Mouse (Mus musculus): ENCODE measurements around the gene Rad51d. TPM values are rescaled to one million over a fixed set of nuclear protein-coding genes. Genes with fewer than 3 reads are reported as not detected.
A peak's percentile ranks its signal among the peaks of the same experiment; 100 is the strongest.
"Not testable (repeated sequence)": the region's sequence is repeated elsewhere in the genome, so short reads cannot be mapped to it uniquely, and the experiment has no call there.

The Rad51d gene
- total and polyA plus RNA-seq, 2 experiments from 2014 or later: 8.9 to 9.7 TPM

DNA sequence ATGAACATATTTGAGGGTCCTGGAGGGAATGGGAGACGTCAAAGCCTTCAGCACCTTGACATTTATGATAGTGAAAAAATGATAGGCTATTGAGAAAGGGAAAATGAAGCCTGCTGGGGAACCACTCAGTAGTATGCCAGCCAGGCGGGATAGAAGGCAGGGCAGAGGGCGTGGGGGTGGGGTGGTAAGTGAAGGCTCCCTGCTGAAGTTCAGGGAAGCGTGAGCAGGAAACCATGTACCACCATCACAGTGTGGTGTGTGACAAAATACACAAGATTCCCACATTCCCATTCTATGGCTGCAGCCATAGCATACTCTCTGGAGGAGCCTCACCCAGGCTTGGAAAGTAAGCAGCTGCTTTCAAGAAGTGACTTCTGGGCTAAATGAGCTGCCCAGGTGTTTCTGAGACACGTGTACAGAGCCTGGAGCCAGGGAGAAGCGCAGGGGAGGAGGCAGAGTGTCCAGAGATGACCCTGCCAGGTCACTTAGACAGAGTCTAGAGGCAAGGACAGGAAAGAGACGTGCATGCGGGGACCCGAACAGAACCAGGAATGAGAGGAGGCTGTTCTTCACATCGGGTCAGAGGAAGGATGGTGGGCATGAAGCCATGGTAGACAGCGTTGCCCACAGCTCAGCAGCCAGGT is 45.5 kb downstream of the Rad51d start:
- H3K4me1 ChIP-seq (ENCODE audit: insufficient read depth, low read length): no peaks in the 10 kb centered on the region
- no peak overlapping the region for H3K9ac ChIP-seq (replicated peaks; ENCODE audit: low read length)
- no peak for ATAC-seq
- H3K9me3 ChIP-seq (ENCODE audit: low read length): no peaks in the 10 kb centered on the region
- DNase-seq (ENCODE audit: low spot score): no peak
- H3K36me3 ChIP-seq (ENCODE audit: insufficient read depth, low read length): no peaks in the 10 kb centered on the region
- H3K4me2 ChIP-seq (ENCODE audit: low read depth, low read length): 0 out of 2 replicates have a peak overlapping the region, but pooled peaks have one; percentile 47
- no peak for TF ChIP-seq CTCF (IDR thresholded peaks at IDR 0.05; ENCODE audit: low read depth)
- H3K27me3 ChIP-seq (ENCODE audit: insufficient read depth, low read length): no peaks in the 10 kb centered on the region
- no peak overlapping the region for H3K4me3 ChIP-seq (ENCODE audit: low read length)
- WGBS: 65% methylated on average over 11 of the region's 11 CpGs
- H3K27ac ChIP-seq: peak overlapping the region; percentile 48; the same call in 1 of the 2 replicates

DNA sequence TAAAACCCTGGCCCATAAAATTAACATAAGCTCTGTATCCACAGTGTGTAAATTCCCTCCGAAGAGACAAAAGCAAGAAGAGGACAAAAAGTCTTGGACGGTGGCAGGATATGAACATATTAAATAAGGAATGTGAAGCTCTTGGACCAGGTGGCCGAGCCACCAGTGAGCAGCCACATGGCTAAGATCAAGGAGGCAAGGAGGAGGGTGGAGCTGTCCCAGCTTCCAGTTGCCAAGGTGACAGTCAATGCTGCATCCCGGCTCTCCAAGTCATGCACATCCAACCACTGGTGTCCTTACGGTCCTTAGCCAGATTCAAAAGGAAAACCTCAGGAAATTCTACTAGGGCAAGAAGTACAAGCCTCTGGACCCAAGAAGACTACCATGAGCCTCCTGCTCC is 51.9 kb downstream of the Rad51d start:
- Histone ChIP-seq H3K4me3 (ENCODE audit: low read length) (no peak overlapping the region), H3K27me3 (ENCODE audit: insufficient read depth, low read length) (no peaks in the 10 kb centered on the region), H3K4me2 (ENCODE audit: low read depth, low read length) (no peak overlapping the region), H3K9me3 (ENCODE audit: low read length) (no peaks in the 10 kb centered on the region), H3K4me1 (ENCODE audit: insufficient read depth, low read length) (peaks cover 4% of the 10 kb centered on the region), H3K9ac (replicated peaks; ENCODE audit: low read length) (no peak overlapping the region), H3K27ac (no peak overlapping the region), H3K36me3 (ENCODE audit: insufficient read depth, low read length) (no peaks in the 10 kb centered on the region)
- DNase-seq (ENCODE audit: low spot score): no peak
- TF ChIP-seq CTCF (IDR thresholded peaks at IDR 0.05; ENCODE audit: low read depth): no peak
- no peak for ATAC-seq
- 32% methylated on average over 5 of the region's 5 CpGs for WGBS

GRCm38 (mm10) chr11:82837848-82838247 is 52.6 kb downstream of the Rad51d start:
- Histone ChIP-seq H3K27me3 (ENCODE audit: insufficient read depth, low read length) (no peaks in the 10 kb centered on the region), H3K27ac (no peak overlapping the region), H3K9me3 (ENCODE audit: low read length) (no peaks in the 10 kb centered on the region), H3K4me1 (ENCODE audit: insufficient read depth, low read length) (peaks cover 4% of the 10 kb centered on the region), H3K36me3 (ENCODE audit: insufficient read depth, low read length) (no peaks in the 10 kb centered on the region), H3K9ac (replicated peaks; ENCODE audit: low read length) (no peak overlapping the region), H3K4me3 (ENCODE audit: low read length) (no peak overlapping the region), H3K4me2 (ENCODE audit: low read depth, low read length) (no peak overlapping the region)
- 21% methylated on average over 7 of the region's 7 CpGs for WGBS
- no peak for ATAC-seq
- no peak for DNase-seq (ENCODE audit: low spot score)
- TF ChIP-seq CTCF (IDR thresholded peaks at IDR 0.05; ENCODE audit: low read depth): no peak

GRCm38 (mm10) chr11:82837192-82837591 is 53.2 kb downstream of the Rad51d start:
- no peak overlapping the region for H3K27ac ChIP-seq
- 44% methylated on average over 7 of the region's 7 CpGs for WGBS
- DNase-seq (ENCODE audit: low spot score) (no peak), ATAC-seq (no peak)
- no peaks in the 10 kb centered on the region for H3K36me3 ChIP-seq (ENCODE audit: insufficient read depth, low read length)
- H3K9me3 ChIP-seq (ENCODE audit: low read length): no peaks in the 10 kb centered on the region
- H3K4me1 ChIP-seq (ENCODE audit: insufficient read depth, low read length): peaks cover 4% of the 10 kb centered on the region
- no peak overlapping the region for H3K4me3 ChIP-seq (ENCODE audit: low read length)
- no peak for TF ChIP-seq CTCF (IDR thresholded peaks at IDR 0.05; ENCODE audit: low read depth)
- no peak overlapping the region for H3K9ac ChIP-seq (replicated peaks; ENCODE audit: low read length)
- H3K4me2 ChIP-seq (ENCODE audit: low read depth, low read length): no peak overlapping the region
- no peaks in the 10 kb centered on the region for H3K27me3 ChIP-seq (ENCODE audit: insufficient read depth, low read length)

DNA sequence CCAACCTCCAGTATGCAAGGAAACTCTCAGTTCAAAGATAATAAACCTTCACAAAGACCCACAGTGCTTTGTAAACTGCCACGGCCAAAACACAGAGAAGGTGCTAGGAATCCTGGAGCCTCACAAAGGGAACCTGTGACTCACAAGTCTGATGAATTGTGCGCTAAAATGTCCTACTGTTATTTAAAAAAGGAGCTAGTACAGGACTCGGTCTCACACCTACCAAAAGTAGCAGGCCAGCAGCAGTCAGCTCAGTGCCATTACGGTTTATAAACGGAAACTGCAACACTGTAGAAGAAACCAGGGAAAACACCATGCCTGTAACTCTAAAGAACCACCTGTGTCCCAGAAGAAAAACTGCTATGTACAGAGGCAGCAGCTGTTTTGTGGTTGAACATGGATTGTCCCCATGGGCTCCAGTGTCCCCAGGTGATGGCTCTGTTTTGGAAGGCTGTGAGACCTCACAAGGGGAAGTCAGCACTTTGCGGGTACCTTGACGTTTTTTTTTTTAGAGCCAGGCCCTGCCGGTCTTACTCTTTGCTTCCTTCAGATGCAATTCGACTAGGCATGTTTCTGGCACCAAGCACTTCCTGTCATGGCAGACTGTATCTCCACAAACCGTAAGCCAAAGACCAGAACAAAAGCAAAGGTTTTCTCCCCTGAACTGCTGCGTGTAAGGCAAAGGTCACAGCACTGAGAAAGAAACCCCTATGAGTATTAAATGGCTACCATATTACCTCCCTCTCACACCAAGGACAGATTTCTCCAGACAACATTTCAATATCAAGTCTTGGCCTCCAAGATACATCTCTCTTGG is 54.6 kb downstream of the Rad51d start:
- H3K4me2 ChIP-seq (ENCODE audit: low read depth, low read length): no peak overlapping the region
- DNase-seq (ENCODE audit: low spot score) (no peak), ATAC-seq (no peak)
- no peaks in the 10 kb centered on the region for H3K36me3 ChIP-seq (ENCODE audit: insufficient read depth, low read length)
- 76% methylated on average over 11 of the region's 11 CpGs for WGBS
- H3K9ac ChIP-seq (replicated peaks; ENCODE audit: low read length): no peak overlapping the region
- H3K9me3 ChIP-seq (ENCODE audit: low read length): no peaks in the 10 kb centered on the region
- H3K27ac ChIP-seq: no peak overlapping the region
- TF ChIP-seq CTCF (IDR thresholded peaks at IDR 0.05; ENCODE audit: low read depth): no peak
- H3K27me3 ChIP-seq (ENCODE audit: insufficient read depth, low read length): no peaks in the 10 kb centered on the region
- no peak overlapping the region for H3K4me3 ChIP-seq (ENCODE audit: low read length)
- peaks cover 7% of the 10 kb centered on the region for H3K4me1 ChIP-seq (ENCODE audit: insufficient read depth, low read length)

DNA sequence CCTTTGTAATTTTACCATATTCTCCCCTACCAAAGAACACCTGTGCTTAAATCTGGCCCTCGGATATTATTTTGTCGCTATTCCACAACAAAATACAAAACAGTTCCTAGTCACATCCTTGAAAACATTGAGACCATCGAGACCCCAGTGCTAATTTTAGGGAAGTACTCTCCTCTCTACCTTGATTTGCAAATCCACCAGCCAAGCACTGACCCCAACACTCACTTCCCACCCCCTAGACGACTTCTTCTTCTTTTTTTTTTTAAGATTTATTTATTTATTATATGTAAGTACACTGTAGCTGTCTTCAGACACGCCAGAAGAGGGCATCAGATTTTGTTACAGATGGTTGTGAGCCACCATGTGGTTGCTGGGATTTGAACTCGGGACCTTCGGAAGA is 56.1 kb downstream of the Rad51d start:
- H3K4me2 ChIP-seq (ENCODE audit: low read depth, low read length); H3K9ac ChIP-seq (replicated peaks; ENCODE audit: low read length); ATAC-seq; H3K27ac ChIP-seq; H3K27me3 ChIP-seq (ENCODE audit: insufficient read depth, low read length); H3K4me1 ChIP-seq (ENCODE audit: insufficient read depth, low read length); DNase-seq (ENCODE audit: low spot score); H3K9me3 ChIP-seq (ENCODE audit: low read length); H3K4me3 ChIP-seq (ENCODE audit: low read length); H3K36me3 ChIP-seq (ENCODE audit: insufficient read depth, low read length): not testable (repeated sequence)
- 93% methylated on average over 7 of the region's 7 CpGs for WGBS

DNA sequence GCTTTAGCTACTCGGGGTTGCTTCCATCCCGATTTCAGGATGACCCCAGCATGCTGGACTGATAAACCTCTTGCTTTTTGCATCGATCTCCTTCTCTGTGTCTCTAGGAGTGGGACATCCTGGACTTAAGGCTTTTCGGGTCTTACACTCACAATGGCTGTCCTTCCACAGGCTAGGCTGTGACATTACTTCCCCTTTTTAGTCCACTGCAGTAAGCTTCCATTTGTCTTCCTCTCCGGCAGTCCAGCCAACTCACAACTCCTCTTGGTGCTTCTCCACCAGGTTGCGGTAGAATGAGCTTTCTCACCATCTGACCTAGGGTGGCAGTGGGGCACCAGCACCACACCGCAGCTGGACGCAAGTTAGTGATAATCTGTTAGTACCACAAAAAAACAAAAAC is 56.5 kb downstream of the Rad51d start:
- H3K27ac ChIP-seq: no peak overlapping the region
- no peak for ATAC-seq
- no peak overlapping the region for H3K4me3 ChIP-seq (ENCODE audit: low read length)
- H3K36me3 ChIP-seq (ENCODE audit: insufficient read depth, low read length): no peaks in the 10 kb centered on the region
- no peaks in the 10 kb centered on the region for H3K27me3 ChIP-seq (ENCODE audit: insufficient read depth, low read length)
- no peak for DNase-seq (ENCODE audit: low spot score)
- no peak overlapping the region for H3K9ac ChIP-seq (replicated peaks; ENCODE audit: low read length)
- H3K9me3 ChIP-seq (ENCODE audit: low read length): no peaks in the 10 kb centered on the region
- TF ChIP-seq CTCF (IDR thresholded peaks at IDR 0.05; ENCODE audit: low read depth): no peak
- 88% methylated on average over 8 of the region's 8 CpGs for WGBS
- no peak overlapping the region for H3K4me2 ChIP-seq (ENCODE audit: low read depth, low read length)
- H3K4me1 ChIP-seq (ENCODE audit: insufficient read depth, low read length): peaks cover 8% of the 10 kb centered on the region

DNA sequence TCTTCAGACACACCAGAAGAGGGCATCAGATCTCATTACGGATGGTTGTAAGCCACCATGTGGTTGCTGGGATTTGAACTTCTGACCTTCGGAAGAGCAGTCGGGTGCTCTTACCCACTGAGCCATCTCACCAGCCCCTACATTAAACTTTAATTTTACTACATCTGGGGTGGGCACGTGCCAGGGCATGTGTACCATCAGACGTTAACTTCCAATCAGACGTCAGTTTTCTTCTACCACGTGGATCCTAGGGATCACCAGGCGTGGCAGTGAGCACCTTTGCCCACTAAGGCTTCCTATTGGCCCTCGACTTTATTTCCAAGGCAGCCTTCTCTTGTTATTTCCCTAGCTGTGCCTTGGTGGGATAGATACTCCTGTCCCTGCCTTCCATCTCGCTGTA is 58.0 kb downstream of the Rad51d start:
- not testable (repeated sequence) for H3K9me3 ChIP-seq (ENCODE audit: low read length); H3K27me3 ChIP-seq (ENCODE audit: insufficient read depth, low read length); H3K36me3 ChIP-seq (ENCODE audit: insufficient read depth, low read length); H3K9ac ChIP-seq (replicated peaks; ENCODE audit: low read length); H3K27ac ChIP-seq; H3K4me3 ChIP-seq (ENCODE audit: low read length); H3K4me2 ChIP-seq (ENCODE audit: low read depth, low read length); DNase-seq (ENCODE audit: low spot score); H3K4me1 ChIP-seq (ENCODE audit: insufficient read depth, low read length); ATAC-seq
- 81% methylated on average over 10 of the region's 10 CpGs for WGBS
